Mouse (Mus musculus): ENCODE measurements around the gene Alox5ap. TPM values are rescaled to one million over a fixed set of nuclear protein-coding genes. Genes with fewer than 3 reads are reported as not detected.

Gene Alox5ap
- total and polyA plus RNA-seq, 2 experiments from 2014 or later: 2.5 to 10.5 TPM

DNA sequence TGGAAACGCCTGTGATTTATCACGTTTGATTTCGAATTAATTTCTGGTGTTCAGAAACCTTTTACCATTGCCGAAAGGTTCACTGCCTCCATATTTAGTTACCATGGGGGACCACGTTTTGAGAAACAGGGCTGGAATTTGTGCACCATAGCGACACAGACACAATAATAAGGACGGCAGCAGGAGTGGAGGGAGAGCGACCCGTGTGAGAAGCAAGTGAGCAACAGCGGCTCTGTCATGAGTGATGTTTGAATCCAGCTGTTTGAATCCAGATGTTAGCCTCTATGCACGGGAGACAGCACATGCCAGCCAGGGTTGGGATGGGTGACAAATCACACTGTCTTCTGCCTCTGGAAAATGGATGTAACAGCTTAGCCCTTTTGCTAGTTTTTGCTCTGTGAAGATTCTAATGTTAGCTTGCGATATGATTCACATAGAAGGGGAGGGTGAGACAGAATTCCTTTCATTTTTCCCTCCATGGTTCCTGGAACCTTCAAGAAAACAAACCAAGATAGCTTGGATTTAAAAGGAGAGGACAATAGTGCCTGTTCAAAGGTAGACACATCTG, 50.0 kb downstream of the Alox5ap start:
- no peak for DNase-seq (ENCODE audit: low spot score)
- Histone ChIP-seq H3K9ac (replicated peaks; ENCODE audit: low read length, poor library complexity, severe bottlenecking) (no peak overlapping the region), H3K4me3 (ENCODE audit: low read depth, low read length) (no peak overlapping the region), H3K27ac (ENCODE audit: low read depth, low read length) (no peak overlapping the region), H3K36me3 (ENCODE audit: insufficient read depth, low read length) (no peaks in the 10 kb centered on the region), H3K9me3 (ENCODE audit: low read length) (no peaks in the 10 kb centered on the region), H3K27me3 (ENCODE audit: insufficient read depth, low read length) (no peaks in the 10 kb centered on the region), H3K4me2 (ENCODE audit: low read depth, low read length, poor library complexity, severe bottlenecking) (no peak overlapping the region), H3K4me1 (ENCODE audit: insufficient read depth, low read length) (peaks cover 6% of the 10 kb centered on the region; the same call in 1 of the 2 replicates)
- no peak for ATAC-seq (ENCODE audit: low FRiP score)
- 83% methylated on average over 12 of the region's 12 CpGs for WGBS
- no peak for TF ChIP-seq CTCF (IDR thresholded peaks at IDR 0.05)

DNA sequence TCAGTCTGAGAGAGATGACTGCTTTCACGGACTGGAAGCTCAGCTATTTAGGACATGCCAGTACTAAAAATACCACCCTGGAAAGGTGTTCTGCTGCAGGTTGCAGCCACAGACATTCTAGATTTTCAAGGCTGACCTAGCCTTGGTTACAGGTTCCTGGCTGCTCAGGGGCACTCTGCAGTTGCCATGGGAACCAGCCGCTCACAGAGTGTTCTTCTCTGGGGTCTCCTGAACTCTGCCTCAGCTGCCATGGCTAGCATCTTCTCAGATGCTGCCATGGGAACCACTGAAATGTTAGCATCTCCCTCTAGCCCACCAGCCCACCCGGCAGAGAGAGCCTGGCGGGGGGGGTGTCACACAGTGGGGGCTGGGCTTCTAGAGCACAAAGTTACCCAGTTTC, 52.4 kb downstream of the Alox5ap start:
- Histone ChIP-seq H3K27me3 (ENCODE audit: insufficient read depth, low read length) (no peaks in the 10 kb centered on the region), H3K4me1 (ENCODE audit: insufficient read depth, low read length) (peaks cover 19% of the 10 kb centered on the region), H3K4me3 (ENCODE audit: low read depth, low read length) (no peak overlapping the region), H3K9ac (replicated peaks; ENCODE audit: low read length, poor library complexity, severe bottlenecking) (no peak overlapping the region), H3K4me2 (ENCODE audit: low read depth, low read length, poor library complexity, severe bottlenecking) (no peak overlapping the region), H3K27ac (ENCODE audit: low read depth, low read length) (peak overlapping the region; percentile 60), H3K9me3 (ENCODE audit: low read length) (no peaks in the 10 kb centered on the region), H3K36me3 (ENCODE audit: insufficient read depth, low read length) (no peaks in the 10 kb centered on the region)
- WGBS: 9% methylated on average over 4 of the region's 4 CpGs
- TF ChIP-seq CTCF (IDR thresholded peaks at IDR 0.05): no peak
- DNase-seq (ENCODE audit: low spot score) (peak; percentile 76), ATAC-seq (ENCODE audit: low FRiP score) (peak; percentile 76)

DNA sequence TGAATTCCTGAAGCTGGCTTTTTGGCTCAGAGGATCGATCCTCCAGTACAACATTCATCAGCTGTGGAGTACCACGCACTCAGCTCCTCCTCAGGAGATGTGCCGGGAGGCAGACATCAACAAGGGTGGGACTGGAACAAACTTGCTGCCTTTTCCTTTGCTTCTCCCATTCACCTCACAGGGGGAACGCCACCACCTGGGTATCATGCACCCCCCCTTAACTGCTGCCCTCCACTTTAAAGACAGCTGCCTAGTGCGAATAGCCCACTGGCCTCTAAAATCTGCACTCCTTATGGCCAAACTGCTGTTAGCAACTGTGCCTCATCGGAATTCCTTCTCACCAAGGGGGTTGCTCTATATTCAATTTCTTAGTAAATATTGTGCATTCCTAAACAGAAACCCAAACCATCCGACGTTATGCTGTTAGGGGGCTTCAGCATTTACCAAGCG, 55.3 kb downstream of the Alox5ap start:
- Histone ChIP-seq H3K4me3 (ENCODE audit: low read depth, low read length) (no peak overlapping the region), H3K36me3 (ENCODE audit: insufficient read depth, low read length) (no peaks in the 10 kb centered on the region), H3K27ac (ENCODE audit: low read depth, low read length) (peak overlapping the region; percentile 76), H3K9ac (replicated peaks; ENCODE audit: low read length, poor library complexity, severe bottlenecking) (peak overlapping the region; percentile 39; the same call in 1 of the 2 replicates), H3K4me2 (ENCODE audit: low read depth, low read length, poor library complexity, severe bottlenecking) (no peak overlapping the region), H3K9me3 (ENCODE audit: low read length) (no peaks in the 10 kb centered on the region), H3K27me3 (ENCODE audit: insufficient read depth, low read length) (no peaks in the 10 kb centered on the region), H3K4me1 (ENCODE audit: insufficient read depth, low read length) (peaks cover 25% of the 10 kb centered on the region)
- no peak for DNase-seq (ENCODE audit: low spot score)
- WGBS: 40% methylated on average over 9 of the region's 9 CpGs
- no peak for ATAC-seq (ENCODE audit: low FRiP score)
- TF ChIP-seq CTCF (IDR thresholded peaks at IDR 0.05): no peak

DNA sequence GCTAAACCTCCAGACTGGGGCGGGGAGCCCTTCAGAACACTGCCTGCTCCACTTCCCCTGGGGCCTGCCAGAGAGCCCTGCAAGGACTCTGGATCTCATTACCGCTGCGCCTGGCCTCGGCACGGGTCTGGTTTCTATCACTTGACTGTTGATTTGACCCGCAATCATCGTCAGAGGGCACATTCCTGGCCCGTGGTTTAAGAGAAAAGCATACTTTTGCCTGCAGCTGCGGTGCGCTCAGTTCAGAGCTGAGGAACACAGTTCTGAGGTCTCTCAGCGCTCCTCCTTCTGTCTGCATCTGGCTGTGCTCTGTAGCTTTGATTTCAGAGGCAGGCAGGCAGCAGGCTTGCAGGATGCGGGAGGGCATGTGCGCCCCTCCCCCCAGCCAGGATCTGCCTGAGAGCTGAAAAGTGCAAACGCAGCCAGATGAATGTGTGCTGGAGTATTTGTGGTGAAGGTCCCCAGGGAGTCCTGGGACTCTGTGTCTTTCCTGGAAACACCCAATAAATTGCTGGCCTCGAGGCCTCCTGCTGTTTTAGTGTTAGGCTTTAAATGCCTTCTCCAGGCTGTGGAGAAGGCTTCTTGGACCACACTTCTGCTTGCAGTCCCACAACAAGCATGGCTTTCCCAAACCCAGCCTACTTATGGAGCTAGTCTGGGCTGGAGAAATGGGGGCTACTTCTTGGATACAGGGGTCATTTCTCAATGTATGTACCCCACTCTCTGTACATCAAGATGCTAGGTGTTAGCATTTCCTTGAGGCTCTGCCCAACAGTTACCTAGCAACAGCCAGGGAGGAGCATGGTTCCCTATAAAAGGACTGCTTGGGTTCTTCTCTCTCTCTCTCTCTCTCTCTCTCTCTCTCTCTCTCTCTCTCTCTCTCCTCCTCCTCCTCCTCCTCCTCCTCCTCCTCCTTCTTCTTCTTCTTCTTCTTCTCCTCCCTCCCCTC, 56.2 kb downstream of the Alox5ap start:
- no peaks in the 10 kb centered on the region for H3K36me3 ChIP-seq (ENCODE audit: insufficient read depth, low read length)
- H3K4me1 ChIP-seq (ENCODE audit: insufficient read depth, low read length): peaks cover 25% of the 10 kb centered on the region
- H3K27me3 ChIP-seq (ENCODE audit: insufficient read depth, low read length): no peaks in the 10 kb centered on the region
- ATAC-seq (ENCODE audit: low FRiP score) (peak; percentile 59), DNase-seq (ENCODE audit: low spot score) (peak; percentile 71)
- TF ChIP-seq CTCF (IDR thresholded peaks at IDR 0.05): no peak; the same call in 1 of the 2 replicates
- WGBS: 4% methylated on average over 15 of the region's 15 CpGs
- H3K4me2 ChIP-seq (ENCODE audit: low read depth, low read length, poor library complexity, severe bottlenecking): peak overlapping the region; percentile 18
- no peak overlapping the region for H3K4me3 ChIP-seq (ENCODE audit: low read depth, low read length)
- peak overlapping the region; percentile 76 for H3K27ac ChIP-seq (ENCODE audit: low read depth, low read length)
- no peaks in the 10 kb centered on the region for H3K9me3 ChIP-seq (ENCODE audit: low read length)
- peak overlapping the region; percentile 39; the same call in 1 of the 2 replicates for H3K9ac ChIP-seq (replicated peaks; ENCODE audit: low read length, poor library complexity, severe bottlenecking)

DNA sequence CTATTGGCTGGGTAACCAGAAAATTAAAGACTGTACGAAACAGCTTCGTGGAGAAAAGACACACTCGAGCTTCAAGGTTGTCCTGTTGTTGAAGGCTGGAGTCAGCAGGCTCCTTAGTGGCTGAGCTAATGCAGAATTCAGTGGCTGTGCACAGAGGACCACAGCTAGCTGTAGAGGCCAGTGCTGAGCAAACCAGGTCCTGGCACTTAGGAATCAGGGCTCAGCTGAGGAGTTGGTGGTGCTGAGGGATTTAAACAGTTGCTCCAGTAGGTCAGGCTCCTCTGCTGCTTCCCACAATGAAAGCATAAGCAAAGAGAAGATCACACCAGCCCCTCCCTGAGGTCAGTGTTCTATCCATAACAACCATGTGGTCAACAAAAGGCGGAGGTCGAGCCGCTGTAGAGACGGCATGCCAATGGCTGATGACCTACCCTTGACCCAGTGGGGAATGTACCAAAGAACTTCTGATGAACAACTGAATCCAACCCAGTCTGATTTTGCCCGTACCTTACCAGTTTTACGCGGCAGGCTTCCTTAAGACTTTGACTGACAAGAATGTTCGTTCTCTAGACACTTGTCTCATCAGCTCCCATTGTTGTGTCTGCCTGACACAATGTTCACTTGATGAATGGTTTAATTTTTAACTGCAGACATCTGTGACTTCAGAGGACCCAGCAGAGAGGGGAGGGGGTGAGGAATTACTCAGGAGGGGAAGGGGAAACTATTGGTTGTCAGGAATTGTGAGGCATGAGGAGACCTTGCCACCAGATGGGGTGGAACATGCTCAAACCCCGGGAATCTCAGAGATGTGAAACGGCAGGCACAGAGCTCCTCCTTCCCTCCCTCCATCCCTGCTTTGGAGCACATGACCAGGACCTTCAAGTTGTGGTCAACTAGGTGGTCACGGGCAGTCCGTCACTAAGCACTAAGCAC, 57.6 kb downstream of the Alox5ap start:
- Histone ChIP-seq H3K4me2 (ENCODE audit: low read depth, low read length, poor library complexity, severe bottlenecking) (no peak overlapping the region), H3K27me3 (ENCODE audit: insufficient read depth, low read length) (no peaks in the 10 kb centered on the region), H3K9ac (replicated peaks; ENCODE audit: low read length, poor library complexity, severe bottlenecking) (no peak overlapping the region), H3K36me3 (ENCODE audit: insufficient read depth, low read length) (no peaks in the 10 kb centered on the region), H3K9me3 (ENCODE audit: low read length) (no peaks in the 10 kb centered on the region), H3K4me1 (ENCODE audit: insufficient read depth, low read length) (peaks cover 21% of the 10 kb centered on the region), H3K4me3 (ENCODE audit: low read depth, low read length) (no peak overlapping the region), H3K27ac (ENCODE audit: low read depth, low read length) (peak overlapping the region; percentile 21)
- ATAC-seq (ENCODE audit: low FRiP score): no peak
- WGBS: 61% methylated on average over 15 of the region's 15 CpGs
- peak; percentile 23 for DNase-seq (ENCODE audit: low spot score)
- peak; percentile 26 for TF ChIP-seq CTCF (IDR thresholded peaks at IDR 0.05)

Measured in midbrain, postnatal 0 days (tissue).